Mouse (Mus musculus): Measurements from ENCODE around the gene Clstn1.

- TF ChIP-seq CTCF (IDR thresholded peaks at IDR 0.05; ENCODE audit: extremely low read depth, insufficient read depth, low read length) (no peak), POLR2A (IDR thresholded peaks at IDR 0.05; ENCODE audit: extremely low read depth, insufficient read depth, low read length) (no peak)
These were observed 71.7 kb downstream of the Clstn1 start for GRCm38 (mm10) chr4:149657858-149658416.
